Mouse (Mus musculus): ENCODE data around the gene Ccl9. TPM values are rescaled to one million over a fixed set of nuclear protein-coding genes. Genes with fewer than 3 reads are reported as not detected.

Gene Ccl9
- total RNA-seq, 1 experiment = 0.18 TPM

DNA sequence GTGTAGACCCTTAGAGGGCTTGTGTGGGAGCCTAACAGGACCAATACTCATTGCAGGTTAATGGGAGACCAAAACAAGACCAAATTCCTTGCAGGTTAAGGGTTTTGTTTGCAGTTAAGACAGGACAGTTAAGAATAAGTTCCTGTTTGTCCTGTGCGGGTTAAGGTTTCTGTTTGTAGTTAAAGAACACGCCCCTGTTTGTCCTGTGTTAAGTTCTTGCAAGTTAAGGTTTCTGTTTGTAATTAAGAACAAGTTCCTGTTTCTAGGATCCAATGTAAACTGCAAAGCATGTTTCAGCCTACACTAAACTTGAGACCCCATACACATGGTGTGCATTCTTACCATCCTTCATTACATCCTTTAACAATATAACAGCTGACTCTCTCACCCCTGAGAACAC, 8.2 kb downstream of the Ccl9 start:
- TF ChIP-seq CHD2 (IDR thresholded peaks at IDR 0.05; ENCODE audit: low read depth, low read length) (no peak), HCFC1 (IDR thresholded peaks at IDR 0.05; ENCODE audit: borderline replicate concordance, insufficient read depth, low read length) (no peak), ZC3H11A (IDR thresholded peaks at IDR 0.05; ENCODE audit: borderline replicate concordance, low read depth, low read length) (no peak), ZNF384 (IDR thresholded peaks at IDR 0.05; ENCODE audit: low read depth, low read length) (no peak), MAFK (IDR thresholded peaks at IDR 0.05; ENCODE audit: insufficient read depth, low read depth, low read length) (no peak)
- in situ Hi-C loops (cut with MboI; ENCODE audit: low sequenced_read_pairs in 2 of 2, unreplicated experiment in 2 of 2) = loop anchor here in 1 of 2 experiments (25.0 kb wide), 1 partner anchor 167 kb away; the partner anchor contains the start of gene Wfdc21
- Histone ChIP-seq H3K9me3 (ENCODE audit: control insufficient read depth, insufficient read depth, low read depth, low read length) (no peaks in the 10 kb centered on the region), H3K4me1 (ENCODE audit: control insufficient read depth in 2 of 2, insufficient read depth in 2 of 2, low read length in 2 of 2, poor library complexity in 1 of 2) (no peaks in the 10 kb centered on the region), H3K9ac (ENCODE audit: insufficient read depth, low read depth, low read length, poor library complexity, severe bottlenecking) (no peak overlapping the region), H3K4me3 (ENCODE audit: insufficient read depth in 1 of 2, low read depth in 1 of 2, low read length in 2 of 2, poor library complexity in 1 of 2, severe bottlenecking in 1 of 2) (no peak overlapping the region), H3K27ac (ENCODE audit: insufficient read depth, low read depth, low read length, poor library complexity, severe bottlenecking) (no peak overlapping the region), H3K36me3 (ENCODE audit: control insufficient read depth, insufficient read depth, low read length, poor library complexity, severe bottlenecking) (no peaks in the 10 kb centered on the region)
- DNase-seq (ENCODE audit: low read depth, low spot score) = no peak

DNA sequence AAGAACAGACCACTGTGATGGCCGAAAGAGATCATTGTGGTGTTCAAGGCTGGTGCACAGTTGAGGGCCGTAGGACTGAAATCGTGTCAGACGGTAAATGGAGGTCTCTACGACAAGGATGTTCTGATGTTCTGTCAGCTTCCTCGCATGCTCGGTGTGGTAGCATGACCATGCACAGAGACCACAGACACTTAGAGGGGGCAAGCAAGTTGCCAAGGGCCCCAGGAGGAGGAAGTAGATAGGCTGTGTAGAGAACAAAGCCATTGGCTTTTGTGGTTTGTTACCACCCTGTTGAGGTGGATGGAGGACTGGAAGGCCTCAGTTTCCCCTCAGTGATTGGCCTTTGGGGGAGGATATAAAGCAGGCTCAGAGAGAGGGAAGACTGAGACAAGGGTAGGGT, 9.2 kb downstream of the Ccl9 start:
- no peak for DNase-seq (ENCODE audit: low read depth, low spot score)
- Histone ChIP-seq H3K4me1 (ENCODE audit: control insufficient read depth in 2 of 2, insufficient read depth in 2 of 2, low read length in 2 of 2, poor library complexity in 1 of 2) (no peaks in the 10 kb centered on the region), H3K9ac (ENCODE audit: insufficient read depth, low read depth, low read length, poor library complexity, severe bottlenecking) (no peak overlapping the region), H3K36me3 (ENCODE audit: control insufficient read depth, insufficient read depth, low read length, poor library complexity, severe bottlenecking) (no peaks in the 10 kb centered on the region), H3K4me3 (ENCODE audit: insufficient read depth in 1 of 2, low read depth in 1 of 2, low read length in 2 of 2, poor library complexity in 1 of 2, severe bottlenecking in 1 of 2) (no peak overlapping the region), H3K9me3 (ENCODE audit: control insufficient read depth, insufficient read depth, low read depth, low read length) (no peaks in the 10 kb centered on the region), H3K27ac (ENCODE audit: insufficient read depth, low read depth, low read length, poor library complexity, severe bottlenecking) (no peak overlapping the region)
- TF ChIP-seq MAFK (IDR thresholded peaks at IDR 0.05; ENCODE audit: insufficient read depth, low read depth, low read length) (no peak), ZC3H11A (IDR thresholded peaks at IDR 0.05; ENCODE audit: borderline replicate concordance, low read depth, low read length) (no peak), CHD2 (IDR thresholded peaks at IDR 0.05; ENCODE audit: low read depth, low read length) (no peak), HCFC1 (IDR thresholded peaks at IDR 0.05; ENCODE audit: borderline replicate concordance, insufficient read depth, low read length) (no peak), ZNF384 (IDR thresholded peaks at IDR 0.05; ENCODE audit: low read depth, low read length) (no peak)
- in situ Hi-C loops (cut with MboI; ENCODE audit: low sequenced_read_pairs in 2 of 2, unreplicated experiment in 2 of 2) = loop anchor here in 1 of 2 experiments (25.0 kb wide), 1 partner anchor 168 kb away; the partner anchor contains the start of gene Wfdc21

DNA sequence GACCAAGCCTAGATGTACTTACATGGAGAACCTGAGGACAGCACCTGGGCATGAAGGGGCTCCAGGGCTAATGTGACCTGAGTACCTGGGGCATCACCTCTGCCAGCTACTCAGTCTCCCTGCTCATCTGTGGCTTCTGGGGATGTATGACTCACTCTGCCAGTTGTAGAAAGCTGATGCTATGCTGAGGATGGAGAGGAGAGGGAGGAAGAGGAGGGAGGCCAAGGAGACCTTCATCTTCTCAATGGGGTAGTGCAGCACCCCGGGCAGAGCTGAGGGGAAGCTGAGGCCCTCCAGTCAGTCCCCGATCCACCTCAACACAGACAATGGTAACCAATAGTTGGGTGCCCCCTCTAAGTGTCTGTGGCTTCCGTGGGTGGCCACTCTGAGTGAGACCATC, 9.7 kb downstream of the Ccl9 start:
- no peaks in the 10 kb centered on the region for H3K36me3 ChIP-seq (ENCODE audit: control insufficient read depth, insufficient read depth, low read length, poor library complexity, severe bottlenecking)
- H3K4me1 ChIP-seq (ENCODE audit: control insufficient read depth in 2 of 2, insufficient read depth in 2 of 2, low read length in 2 of 2, poor library complexity in 1 of 2) = no peaks in the 10 kb centered on the region
- in situ Hi-C loops (cut with MboI; ENCODE audit: low sequenced_read_pairs in 2 of 2, unreplicated experiment in 2 of 2) = loop anchor here in 1 of 2 experiments (25.0 kb wide), 1 partner anchor 169 kb away; the partner anchor contains the start of gene Wfdc21
- H3K9ac ChIP-seq (ENCODE audit: insufficient read depth, low read depth, low read length, poor library complexity, severe bottlenecking) = no peak overlapping the region
- H3K9me3 ChIP-seq (ENCODE audit: control insufficient read depth, insufficient read depth, low read depth, low read length) = no peaks in the 10 kb centered on the region
- no peak for TF ChIP-seq HCFC1 (IDR thresholded peaks at IDR 0.05; ENCODE audit: borderline replicate concordance, insufficient read depth, low read length)
- TF ChIP-seq ZNF384 (IDR thresholded peaks at IDR 0.05; ENCODE audit: low read depth, low read length) = no peak
- TF ChIP-seq CHD2 (IDR thresholded peaks at IDR 0.05; ENCODE audit: low read depth, low read length) = no peak
- TF ChIP-seq ZC3H11A (IDR thresholded peaks at IDR 0.05; ENCODE audit: borderline replicate concordance, low read depth, low read length) = no peak
- TF ChIP-seq MAFK (IDR thresholded peaks at IDR 0.05; ENCODE audit: insufficient read depth, low read depth, low read length) = no peak
- no peak for DNase-seq (ENCODE audit: low read depth, low spot score)
- H3K27ac ChIP-seq (ENCODE audit: insufficient read depth, low read depth, low read length, poor library complexity, severe bottlenecking) = no peak overlapping the region
- no peak overlapping the region for H3K4me3 ChIP-seq (ENCODE audit: insufficient read depth in 1 of 2, low read depth in 1 of 2, low read length in 2 of 2, poor library complexity in 1 of 2, severe bottlenecking in 1 of 2)

GRCm38 (mm10) chr11:83568061-83568460, 10.4 kb downstream of the Ccl9 start:
- H3K27ac ChIP-seq (ENCODE audit: insufficient read depth, low read depth, low read length, poor library complexity, severe bottlenecking) = no peak overlapping the region
- DNase-seq (ENCODE audit: low read depth, low spot score) = no peak
- no peak overlapping the region for H3K4me3 ChIP-seq (ENCODE audit: insufficient read depth in 1 of 2, low read depth in 1 of 2, low read length in 2 of 2, poor library complexity in 1 of 2, severe bottlenecking in 1 of 2)
- H3K36me3 ChIP-seq (ENCODE audit: control insufficient read depth, insufficient read depth, low read length, poor library complexity, severe bottlenecking) = no peaks in the 10 kb centered on the region
- no peak overlapping the region for H3K9ac ChIP-seq (ENCODE audit: insufficient read depth, low read depth, low read length, poor library complexity, severe bottlenecking)
- in situ Hi-C loops (cut with MboI; ENCODE audit: low sequenced_read_pairs in 2 of 2, unreplicated experiment in 2 of 2) = loop anchor here in 1 of 2 experiments (25.0 kb wide), 1 partner anchor 169 kb away; the partner anchor contains the start of gene Wfdc21
- H3K4me1 ChIP-seq (ENCODE audit: control insufficient read depth in 2 of 2, insufficient read depth in 2 of 2, low read length in 2 of 2, poor library complexity in 1 of 2) = no peaks in the 10 kb centered on the region
- no peaks in the 10 kb centered on the region for H3K9me3 ChIP-seq (ENCODE audit: control insufficient read depth, insufficient read depth, low read depth, low read length)
- TF ChIP-seq MAFK (IDR thresholded peaks at IDR 0.05; ENCODE audit: insufficient read depth, low read depth, low read length) = no peak
- no peak for TF ChIP-seq CHD2 (IDR thresholded peaks at IDR 0.05; ENCODE audit: low read depth, low read length)
- TF ChIP-seq HCFC1 (IDR thresholded peaks at IDR 0.05; ENCODE audit: borderline replicate concordance, insufficient read depth, low read length) = no peak
- TF ChIP-seq ZC3H11A (IDR thresholded peaks at IDR 0.05; ENCODE audit: borderline replicate concordance, low read depth, low read length) = no peak
- TF ChIP-seq ZNF384 (IDR thresholded peaks at IDR 0.05; ENCODE audit: low read depth, low read length) = no peak

All from ES-E14 (cell line).